Comparison of ENCODE assay signal across 17 mouse cellular contexts in the genomic region with DNA sequence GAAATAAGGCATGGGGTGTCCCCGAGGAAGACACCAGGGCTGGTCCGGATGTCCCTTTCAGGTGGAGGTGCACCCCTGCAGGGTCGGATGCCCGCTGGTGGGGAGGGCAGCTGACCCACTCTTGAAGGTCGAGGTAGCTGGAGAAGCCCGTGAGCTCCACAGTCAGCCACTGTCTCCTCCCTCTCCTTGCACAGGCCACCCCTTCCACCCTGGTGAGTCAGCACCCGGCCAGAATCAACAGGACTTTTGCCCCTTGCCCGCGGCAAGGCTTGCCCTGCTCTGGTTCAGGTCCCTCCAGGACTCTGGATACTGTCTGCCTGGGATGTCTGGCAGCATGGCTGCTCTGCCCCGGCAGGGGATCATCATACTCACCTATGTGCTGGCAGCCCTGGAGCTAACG. TPM values are rescaled to one million over a fixed set of nuclear protein-coding genes. Genes with fewer than 3 reads are reported as not detected.
DNase-seq lines count a peak whose midpoint lies in the region; ATAC-seq and TF ChIP-seq lines count a peak whose summit lies in the region.
"Had no signal": no experiment of that assay in that cellular context is flagged by ENCODE, and none has a peak within 500 bp of the region (broad histone marks: within the 10 kb centered on the region; RNA-seq: fewer than 3 reads in every experiment).

No protein-coding gene starts in this region.

- no peaks in the 10 kb centered on the region for H3K9me3 ChIP-seq in kidney, embryonic 15.5 days (replicated peaks)
- H3K9me3 ChIP-seq in intestine, embryonic 14.5 days (ENCODE audit: control insufficient read depth, low read length): no peaks in the 10 kb centered on the region
- no peaks in the 10 kb centered on the region for H3K9me3 ChIP-seq in stomach, embryonic 16.5 days (replicated peaks; ENCODE audit: control insufficient read depth, low read length)
- H3K9me3 ChIP-seq in midbrain, postnatal 0 days (ENCODE audit: low read length): no peaks in the 10 kb centered on the region
- H3K9me3 ChIP-seq: forebrain, embryonic 15.5 days; heart, embryonic 12.5 days; lung, embryonic 15.5 days; midbrain, embryonic 10.5 days had no signal

- no peak overlapping the region for H3K9ac ChIP-seq in kidney, embryonic 15.5 days
- H3K9ac ChIP-seq in intestine, embryonic 14.5 days (ENCODE audit: low read length): no peak overlapping the region
- H3K9ac ChIP-seq in stomach, embryonic 16.5 days (ENCODE audit: low read length): no peak overlapping the region
- H3K9ac ChIP-seq in midbrain, postnatal 0 days (replicated peaks; ENCODE audit: low read length, poor library complexity, severe bottlenecking): no peak overlapping the region
- H3K9ac ChIP-seq: forebrain, embryonic 15.5 days; heart, embryonic 12.5 days; lung, embryonic 15.5 days had no signal

- WGBS in kidney, embryonic 15.5 days: 69% methylated on average over 11 of the region's 11 CpGs
- 70% methylated on average over 11 of the region's 11 CpGs for WGBS in intestine, embryonic 14.5 days
- 60% methylated on average over 11 of the region's 11 CpGs for WGBS in stomach, embryonic 16.5 days
- 82% methylated on average over 11 of the region's 11 CpGs for WGBS in midbrain, postnatal 0 days

- peak; percentile 90 for DNase-seq in kidney, adult 11 months
- DNase-seq in intestine, embryonic 14.5 days (ENCODE audit: low spot score): no peak
- peak; percentile 74 to 94 for DNase-seq in kidney, postnatal 25 days
- no peak for DNase-seq in cerebellum, adult 18-20 months
- no peak for DNase-seq in midbrain, postnatal 0 days (ENCODE audit: low spot score)
- no peak for DNase-seq in right cerebral cortex, postnatal 14 days
- DNase-seq: gastrocnemius, postnatal 10 days; spleen, adult 18-20 months had no signal

- no peak overlapping the region for H3K4me3 ChIP-seq in kidney, embryonic 15.5 days (replicated peaks)
- H3K4me3 ChIP-seq in intestine, embryonic 14.5 days (ENCODE audit: low read depth, low read length): no peak overlapping the region
- H3K4me3 ChIP-seq in stomach, embryonic 16.5 days (replicated peaks; ENCODE audit: low read length): no peak overlapping the region
- no peak overlapping the region for H3K4me3 ChIP-seq in midbrain, postnatal 0 days (ENCODE audit: low read depth, low read length)
- H3K4me3 ChIP-seq: forebrain, embryonic 15.5 days; heart, embryonic 12.5 days; layer of hippocampus, adult 2 months; lung, embryonic 15.5 days; midbrain, embryonic 10.5 days had no signal

- no peak overlapping the region for H3K4me2 ChIP-seq in kidney, embryonic 15.5 days
- no peak overlapping the region for H3K4me2 ChIP-seq in intestine, embryonic 14.5 days (ENCODE audit: low read length)
- H3K4me2 ChIP-seq in stomach, embryonic 16.5 days (ENCODE audit: low read depth, low read length): no peak overlapping the region
- no peak overlapping the region for H3K4me2 ChIP-seq in midbrain, postnatal 0 days (ENCODE audit: low read depth, low read length, poor library complexity, severe bottlenecking)
- H3K4me2 ChIP-seq: forebrain, embryonic 15.5 days; heart, embryonic 12.5 days; lung, embryonic 15.5 days had no signal

- no peak overlapping the region for H3K27ac ChIP-seq in kidney, embryonic 15.5 days
- H3K27ac ChIP-seq in intestine, embryonic 14.5 days (ENCODE audit: low read depth): no peak overlapping the region
- H3K27ac ChIP-seq in stomach, embryonic 16.5 days (ENCODE audit: low read length): no peak overlapping the region
- H3K27ac ChIP-seq in midbrain, postnatal 0 days (ENCODE audit: low read depth, low read length): no peak overlapping the region
- H3K27ac ChIP-seq: forebrain, embryonic 15.5 days; layer of hippocampus, adult 2 months; lung, embryonic 15.5 days; midbrain, embryonic 10.5 days had no signal

- no peaks in the 10 kb centered on the region for H3K36me3 ChIP-seq in kidney, embryonic 15.5 days
- H3K36me3 ChIP-seq in intestine, embryonic 14.5 days (ENCODE audit: control insufficient read depth, insufficient read depth, low read length): no peaks in the 10 kb centered on the region
- H3K36me3 ChIP-seq in stomach, embryonic 16.5 days (ENCODE audit: control insufficient read depth, insufficient read depth, low read length): no peaks in the 10 kb centered on the region
- no peaks in the 10 kb centered on the region for H3K36me3 ChIP-seq in midbrain, postnatal 0 days (ENCODE audit: insufficient read depth, low read length)
- H3K36me3 ChIP-seq: forebrain, embryonic 15.5 days; heart, embryonic 12.5 days; lung, embryonic 15.5 days; midbrain, embryonic 10.5 days had no signal

- TF ChIP-seq CTCF in midbrain, postnatal 0 days (IDR thresholded peaks at IDR 0.05): no peak

- no peak for ATAC-seq in kidney, embryonic 15.5 days (replicated peaks; ENCODE audit: low FRiP score)
- peak; percentile 34; the same call in 1 of the 2 replicates for ATAC-seq in intestine, embryonic 14.5 days (replicated peaks; ENCODE audit: low FRiP score, low TSS enrichment, low read depth)
- peak; percentile 35; the same call in 1 of the 2 replicates for ATAC-seq in stomach, embryonic 16.5 days (ENCODE audit: insufficient read depth, low FRiP score)
- ATAC-seq in midbrain, postnatal 0 days (ENCODE audit: low FRiP score): no peak
- ATAC-seq: forebrain, embryonic 15.5 days had no signal

- H3K4me1 ChIP-seq in kidney, embryonic 15.5 days: peaks cover 18% of the 10 kb centered on the region; the same call in 1 of the 2 replicates
- no peaks in the 10 kb centered on the region for H3K4me1 ChIP-seq in intestine, embryonic 14.5 days (replicated peaks; ENCODE audit: control insufficient read depth, insufficient read depth, low read length)
- H3K4me1 ChIP-seq in stomach, embryonic 16.5 days (ENCODE audit: control insufficient read depth, insufficient read depth, low read length): peaks cover 6% of the 10 kb centered on the region; the same call in 1 of the 2 replicates
- no peaks in the 10 kb centered on the region for H3K4me1 ChIP-seq in midbrain, postnatal 0 days (ENCODE audit: insufficient read depth, low read length)
- H3K4me1 ChIP-seq: forebrain, embryonic 15.5 days; heart, embryonic 12.5 days had no signal

- 0 out of 2 replicates have a peak, but pooled peaks cover under 1% of the 10 kb centered on the region for H3K27me3 ChIP-seq in kidney, embryonic 15.5 days
- H3K27me3 ChIP-seq in intestine, embryonic 14.5 days (replicated peaks; ENCODE audit: control insufficient read depth, insufficient read depth, low read length): no peaks in the 10 kb centered on the region
- no peaks in the 10 kb centered on the region for H3K27me3 ChIP-seq in stomach, embryonic 16.5 days (ENCODE audit: control insufficient read depth, insufficient read depth, low read length)
- peaks cover 2% of the 10 kb centered on the region; the same call in 1 of the 2 replicates for H3K27me3 ChIP-seq in midbrain, postnatal 0 days (ENCODE audit: insufficient read depth, low read length)
- H3K27me3 ChIP-seq: forebrain, embryonic 15.5 days; lung, embryonic 15.5 days had no signal

RNA-seq across cellular contexts. Expression of gene Slc22a18, which starts 2.3 kb away (rescaled TPM):
- 4.1 and 4.5 TPM in 2 replicates for polyA plus RNA-seq in kidney, embryonic 15.5 days (2015; fragmentation: Nextera tagmentation; extraction: Ambion mirVana)
- 6.8 and 8.7 TPM in 2 replicates for polyA plus RNA-seq in intestine, embryonic 14.5 days (2014; fragmentation: Nextera tagmentation; extraction: Ambion mirVana)
- polyA plus RNA-seq in stomach, embryonic 16.5 days (2015; fragmentation: Nextera tagmentation; extraction: Ambion mirVana): 11.3 and 15.8 TPM in 2 replicates
- 0.33 and 0.47 TPM in 2 replicates for total RNA-seq in midbrain, postnatal 0 days (2014; rRNA removed)
- polyA plus RNA-seq in midbrain, postnatal 0 days (2015; fragmentation: Nextera tagmentation; extraction: Ambion mirVana): 0.71 and 0.86 TPM in 2 replicates
- polyA plus RNA-seq: C2C12 had no signal

RNA-seq across cellular contexts. Expression of gene Cdkn1c, which starts 15.0 kb away (rescaled TPM):
- polyA plus RNA-seq in kidney, embryonic 15.5 days (2015; fragmentation: Nextera tagmentation; extraction: Ambion mirVana): 844 and 965 TPM in 2 replicates
- 639 and 672 TPM in 2 replicates for polyA plus RNA-seq in intestine, embryonic 14.5 days (2014; fragmentation: Nextera tagmentation; extraction: Ambion mirVana)
- 402 and 460 TPM in 2 replicates for polyA plus RNA-seq in stomach, embryonic 16.5 days (2015; fragmentation: Nextera tagmentation; extraction: Ambion mirVana)
- 107 and 131 TPM in 2 replicates for total RNA-seq in midbrain, postnatal 0 days (2014; rRNA removed)
- polyA plus RNA-seq in midbrain, postnatal 0 days (2015; fragmentation: Nextera tagmentation; extraction: Ambion mirVana): 111 and 115 TPM in 2 replicates

RNA-seq across cellular contexts. Expression of gene Phlda2, which starts 27.1 kb away (rescaled TPM):
- polyA plus RNA-seq in kidney, embryonic 15.5 days (2015; fragmentation: Nextera tagmentation; extraction: Ambion mirVana): 8.4 and 10.8 TPM in 2 replicates
- 9.2 and 15.3 TPM in 2 replicates for polyA plus RNA-seq in intestine, embryonic 14.5 days (2014; fragmentation: Nextera tagmentation; extraction: Ambion mirVana)
- polyA plus RNA-seq in stomach, embryonic 16.5 days (2015; fragmentation: Nextera tagmentation; extraction: Ambion mirVana): 11.2 and 12.8 TPM in 2 replicates
- 10.0 TPM in 1 of 2 replicates, not detected in the other for total RNA-seq in midbrain, postnatal 0 days (2014; rRNA removed)
- polyA plus RNA-seq in midbrain, postnatal 0 days (2015; fragmentation: Nextera tagmentation; extraction: Ambion mirVana): 0.51 TPM in 1 of 2 replicates, not detected in the other
- total RNA-seq: gastrocnemius, postnatal 10 days; layer of hippocampus, adult 2 months; left cerebral cortex, postnatal 36 days had no signal

Comparison
In these comparisons a context has a peak if more than half of its experiments do, and no peak if none do; other contexts are left out.
1. DNase-seq: peak in kidney, adult 11 months (single experiment) and kidney, postnatal 25 days (2 of 2); none in intestine, embryonic 14.5 days (single experiment), cerebellum, adult 18-20 months (0 of 2), midbrain, postnatal 0 days (single experiment) and right cerebral cortex, postnatal 14 days (single experiment).
2. ATAC-seq: peak in intestine, embryonic 14.5 days (single experiment) and stomach, embryonic 16.5 days (single experiment); none in kidney, embryonic 15.5 days (single experiment) and midbrain, postnatal 0 days (single experiment).